Mouse (Mus musculus): Measurements from ENCODE around the gene Ncoa6.

GRCm38 (mm10) chr2:155420911-155421310 lies 52.8 kb downstream of the Ncoa6 start:
- TF ChIP-seq POLR2A (IDR thresholded peaks at IDR 0.05; ENCODE audit: insufficient read length, low read depth) (no peak), TCF3 (IDR thresholded peaks at IDR 0.05; ENCODE audit: insufficient read length, low read depth) (no peak), CEBPB (IDR thresholded peaks at IDR 0.05; ENCODE audit: insufficient read depth, poor library complexity, severe bottlenecking) (no peak), SRF (IDR thresholded peaks at IDR 0.05; ENCODE audit: control insufficient read depth, insufficient read length, low read depth) (no peak)

Measured in myocyte (in vitro differentiated cells).